Mouse (Mus musculus): Measurements from ENCODE around the gene Asb8. TPM values are rescaled to one million over a fixed set of nuclear protein-coding genes. Genes with fewer than 3 reads are reported as not detected.
A peak's percentile ranks its signal among the peaks of the same experiment; 100 is the strongest.

Gene Asb8
- polyA plus RNA-seq, 1 experiment from 2014 or later, result 54.9 TPM

DNA sequence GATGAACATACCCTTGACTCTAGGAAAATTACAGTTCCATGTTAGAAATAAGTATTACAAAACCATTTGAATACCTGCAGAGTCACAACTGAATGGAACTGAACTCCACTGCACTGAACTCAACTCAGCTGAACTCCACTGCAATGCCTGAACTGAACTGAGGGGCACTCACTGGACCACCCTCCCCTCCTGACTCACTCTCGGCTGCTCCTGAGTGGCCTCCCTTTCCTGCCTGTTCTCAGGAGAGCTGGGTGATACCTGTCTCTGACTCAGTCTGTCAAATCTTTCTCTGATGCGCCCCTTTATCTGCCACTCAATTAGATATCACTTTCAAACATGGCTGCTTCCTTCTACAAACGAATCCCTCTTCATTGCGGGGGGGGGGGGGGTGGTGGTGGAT is 11.3 kb downstream of the Asb8 start:
- no peaks in the 10 kb centered on the region for H3K4me1 ChIP-seq (replicated peaks)
- no peaks in the 10 kb centered on the region for H3K27me3 ChIP-seq
- no peak overlapping the region for H3K27ac ChIP-seq
- 75% methylated on average over 4 of the region's 4 CpGs for WGBS
- H3K4me3 ChIP-seq (replicated peaks), result no peak overlapping the region
- no peaks in the 10 kb centered on the region for H3K9me3 ChIP-seq
- no peak overlapping the region for H3K4me2 ChIP-seq (replicated peaks)
- no peak for ATAC-seq
- no peak overlapping the region for H3K9ac ChIP-seq (replicated peaks)
- H3K36me3 ChIP-seq, result no peaks in the 10 kb centered on the region

DNA sequence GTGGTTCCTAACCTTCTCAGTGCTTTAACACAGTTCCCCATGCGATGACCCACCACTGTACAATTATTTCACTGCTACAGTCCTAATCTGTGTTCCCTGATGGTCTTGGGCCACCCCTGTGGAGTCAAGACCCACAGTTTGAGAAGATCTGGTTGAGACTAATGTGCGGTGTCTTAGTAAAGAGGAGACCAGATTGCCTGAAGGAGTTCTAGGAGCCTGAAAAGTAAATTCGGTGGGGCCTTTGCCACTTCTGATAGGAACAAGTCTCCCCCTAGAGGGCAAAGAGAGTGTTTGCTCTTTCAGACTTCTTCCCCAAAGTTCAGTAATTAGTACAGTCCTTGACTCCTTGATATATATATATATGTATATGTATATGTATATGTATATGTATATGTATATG is 11.8 kb downstream of the Asb8 start:
- no peak overlapping the region for H3K4me2 ChIP-seq (replicated peaks)
- H3K36me3 ChIP-seq, result no peaks in the 10 kb centered on the region
- H3K4me3 ChIP-seq (replicated peaks), result no peak overlapping the region
- 32% methylated on average over 3 of the region's 3 CpGs for WGBS
- H3K4me1 ChIP-seq (replicated peaks), result no peaks in the 10 kb centered on the region
- no peaks in the 10 kb centered on the region for H3K9me3 ChIP-seq
- H3K27me3 ChIP-seq, result no peaks in the 10 kb centered on the region
- no peak overlapping the region for H3K27ac ChIP-seq
- ATAC-seq, result no peak
- no peak overlapping the region for H3K9ac ChIP-seq (replicated peaks)

DNA sequence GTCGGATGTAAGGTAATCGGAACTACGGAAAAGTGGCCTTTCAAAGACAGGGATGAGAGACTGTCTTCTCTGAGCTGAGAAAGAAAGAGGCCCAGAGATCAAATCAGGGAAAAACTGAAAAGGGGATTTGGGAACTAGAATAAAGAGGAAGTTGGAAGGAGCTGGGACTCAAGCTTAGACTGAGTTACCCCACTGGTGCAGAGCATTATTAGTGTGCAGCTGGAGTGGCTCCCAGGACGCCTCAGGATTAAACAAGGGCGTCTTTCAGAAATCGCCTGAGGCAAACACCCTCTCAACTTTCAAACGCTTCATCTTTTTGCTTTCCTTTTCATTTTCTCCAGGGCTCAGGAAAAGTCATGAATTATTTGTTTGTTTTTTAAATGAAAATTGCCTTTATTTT is 12.5 kb downstream of the Asb8 start:
- no peak overlapping the region for H3K4me3 ChIP-seq (replicated peaks)
- H3K27me3 ChIP-seq, result no peaks in the 10 kb centered on the region
- 57% methylated on average over 7 of the region's 7 CpGs for WGBS
- H3K27ac ChIP-seq, result no peak overlapping the region
- no peaks in the 10 kb centered on the region for H3K4me1 ChIP-seq (replicated peaks)
- H3K9me3 ChIP-seq, result no peaks in the 10 kb centered on the region
- H3K9ac ChIP-seq (replicated peaks), result no peak overlapping the region
- no peak for ATAC-seq
- no peak overlapping the region for H3K4me2 ChIP-seq (replicated peaks)
- H3K36me3 ChIP-seq, result no peaks in the 10 kb centered on the region

DNA sequence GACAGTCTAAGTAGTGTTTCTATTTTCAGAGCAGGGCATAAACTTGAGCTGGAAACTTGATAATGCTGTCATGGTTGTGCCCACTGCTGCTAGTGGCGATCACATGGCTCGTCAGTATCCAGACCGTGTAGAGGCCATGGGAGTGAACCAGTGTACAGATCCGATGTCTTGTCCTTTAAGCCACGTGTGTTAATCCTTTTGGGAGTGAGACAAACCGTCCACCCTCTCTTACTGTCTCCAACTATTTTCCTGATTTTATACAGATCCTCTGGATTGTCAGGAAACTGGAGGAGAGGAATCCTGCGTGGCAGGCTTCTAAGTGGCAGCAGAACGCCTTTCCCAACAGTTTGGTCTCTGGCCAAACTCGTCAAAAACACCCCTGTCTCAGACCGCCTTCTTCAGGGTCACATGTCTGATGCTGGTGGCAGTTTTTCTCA is 16.2 kb downstream of the Asb8 start:
- WGBS, result 77% methylated on average over 10 of the region's 10 CpGs
- no peaks in the 10 kb centered on the region for H3K36me3 ChIP-seq
- H3K9me3 ChIP-seq, result no peaks in the 10 kb centered on the region
- no peak for ATAC-seq
- H3K4me3 ChIP-seq (replicated peaks), result no peak overlapping the region
- H3K9ac ChIP-seq (replicated peaks), result no peak overlapping the region
- H3K4me1 ChIP-seq (replicated peaks), result peaks cover 14% of the 10 kb centered on the region
- H3K4me2 ChIP-seq (replicated peaks), result no peak overlapping the region
- H3K27me3 ChIP-seq, result no peaks in the 10 kb centered on the region
- no peak overlapping the region for H3K27ac ChIP-seq

DNA sequence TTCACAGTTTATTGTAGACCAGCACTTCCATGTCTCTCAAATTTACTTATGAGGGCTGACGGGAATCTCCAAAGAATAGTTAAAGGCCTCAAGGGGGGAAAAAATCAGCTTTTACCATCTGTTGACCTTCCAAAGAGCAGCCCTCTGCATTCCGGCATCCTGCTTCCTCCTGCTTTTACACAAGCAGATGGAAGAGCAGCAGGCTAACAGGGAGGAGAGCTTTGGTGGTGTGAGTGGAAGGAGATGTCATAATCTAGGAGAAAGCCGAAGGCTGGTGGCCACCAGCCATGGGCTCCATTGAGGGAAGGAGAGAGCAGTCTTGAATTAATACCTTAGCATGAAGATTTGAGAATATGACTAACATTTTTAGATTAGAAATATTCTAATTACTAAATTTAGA is 17.1 kb downstream of the Asb8 start:
- no peaks in the 10 kb centered on the region for H3K27me3 ChIP-seq
- no peak overlapping the region for H3K27ac ChIP-seq
- ATAC-seq, result no peak
- no peak overlapping the region for H3K9ac ChIP-seq (replicated peaks)
- 89% methylated on average over 3 of the region's 3 CpGs for WGBS
- no peak overlapping the region for H3K4me2 ChIP-seq (replicated peaks)
- peaks cover 16% of the 10 kb centered on the region for H3K4me1 ChIP-seq (replicated peaks)
- H3K36me3 ChIP-seq, result no peaks in the 10 kb centered on the region
- no peaks in the 10 kb centered on the region for H3K9me3 ChIP-seq
- no peak overlapping the region for H3K4me3 ChIP-seq (replicated peaks)

DNA sequence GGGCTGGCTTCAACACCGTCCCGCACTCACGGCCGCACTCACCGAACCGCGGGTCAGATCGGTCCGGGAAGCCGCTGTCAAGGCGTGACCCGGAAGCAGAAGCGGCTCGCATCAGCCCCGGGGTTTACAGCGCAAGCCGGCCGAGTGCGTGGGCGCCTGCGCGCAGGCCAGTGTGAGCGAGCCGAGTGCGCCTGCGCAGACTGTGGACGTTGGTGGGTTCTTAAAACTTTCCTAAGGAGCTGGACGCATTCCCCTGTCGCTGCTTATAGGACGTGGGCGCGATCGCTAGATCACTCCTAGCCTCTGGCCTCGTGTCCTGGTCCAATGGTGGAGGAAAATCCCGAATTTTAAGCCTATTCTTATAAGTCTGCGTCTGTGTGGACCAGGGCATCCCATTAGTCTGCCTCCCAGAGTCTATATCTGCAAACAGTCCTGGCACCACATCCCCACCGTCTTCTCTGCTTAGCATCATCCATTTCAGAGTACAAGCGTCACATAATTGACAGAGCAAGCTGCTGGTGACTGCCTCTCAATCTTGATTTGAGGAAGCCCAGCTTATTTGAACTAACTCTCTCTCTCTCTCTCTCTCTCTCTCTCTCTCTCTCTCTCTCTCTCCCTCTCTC is 19.8 kb downstream of the Asb8 start:
- Histone ChIP-seq H3K9ac (replicated peaks) (peak overlapping the region; percentile 96), H3K9me3 (no peaks in the 10 kb centered on the region), H3K4me2 (replicated peaks) (peak overlapping the region; percentile 97), H3K36me3 (peaks cover 19% of the 10 kb centered on the region), H3K27ac (peak overlapping the region; percentile 75), H3K27me3 (no peaks in the 10 kb centered on the region), H3K4me3 (replicated peaks) (peak overlapping the region; percentile 98), H3K4me1 (replicated peaks) (peaks cover 16% of the 10 kb centered on the region)
- ATAC-seq, result peak; percentile 99
- under 1% methylated on average over 38 of the region's 38 CpGs for WGBS

DNA sequence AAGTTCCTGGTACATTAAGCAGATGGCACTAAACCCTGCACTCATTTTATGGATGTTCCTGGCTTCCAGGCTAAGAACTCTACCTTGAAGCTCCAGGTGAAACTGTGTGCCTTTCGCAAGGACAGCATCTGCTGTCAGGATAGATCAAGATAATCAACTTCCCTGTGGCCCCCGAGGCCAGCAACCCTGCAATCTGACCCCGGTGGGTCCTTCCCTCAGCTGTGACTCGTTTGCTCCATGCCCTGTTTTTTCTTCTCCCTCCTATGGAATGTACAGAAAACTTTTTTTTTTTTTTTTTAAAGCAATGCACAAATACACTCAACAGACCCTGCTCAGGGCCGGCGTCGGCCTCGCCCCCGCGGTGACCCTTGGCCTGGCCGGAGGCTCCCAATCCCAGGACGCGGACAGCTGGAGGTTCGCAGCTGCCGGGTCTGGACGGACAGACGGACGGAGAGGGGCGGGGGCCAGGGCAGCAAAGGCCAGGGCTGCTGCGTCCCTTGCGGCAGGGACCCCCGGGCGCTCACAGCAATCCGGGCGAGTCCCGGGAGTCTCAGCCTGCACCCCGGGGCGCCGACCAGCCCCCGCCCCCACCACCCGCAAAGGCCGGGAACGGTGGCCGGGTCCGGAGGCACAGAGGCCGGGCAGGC is 20.4 kb downstream of the Asb8 start:
- ATAC-seq, result no peak; the same call in none of the 2 replicates
- no peaks in the 10 kb centered on the region for H3K27me3 ChIP-seq

DNA sequence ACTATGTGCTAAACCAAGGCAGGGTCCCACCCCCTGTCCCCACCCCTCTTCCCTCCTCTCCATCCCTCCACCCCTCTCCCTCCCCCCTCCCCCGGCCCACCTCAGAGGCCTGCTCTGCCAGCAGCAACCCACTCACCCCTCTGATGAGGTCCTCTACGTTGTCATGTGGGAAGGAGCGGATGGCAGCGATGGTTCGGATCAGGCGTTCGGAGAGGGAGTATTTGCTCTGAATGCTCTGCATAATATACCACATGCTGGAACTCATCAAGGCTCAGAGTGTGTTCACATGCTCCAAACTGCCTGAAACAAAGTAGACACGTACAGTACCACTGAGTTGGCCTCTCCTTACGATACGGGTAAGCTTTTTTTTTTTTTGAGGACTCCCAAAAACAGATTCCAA is 22.9 kb downstream of the Asb8 start:
- no peak overlapping the region for H3K4me2 ChIP-seq (replicated peaks)
- peaks cover 16% of the 10 kb centered on the region for H3K4me1 ChIP-seq (replicated peaks)
- H3K4me3 ChIP-seq (replicated peaks), result no peak overlapping the region
- H3K27me3 ChIP-seq, result no peaks in the 10 kb centered on the region
- WGBS, result 86% methylated on average over 10 of the region's 10 CpGs
- H3K27ac ChIP-seq, result no peak overlapping the region
- H3K36me3 ChIP-seq, result peaks cover 49% of the 10 kb centered on the region
- no peak for ATAC-seq
- H3K9me3 ChIP-seq, result no peaks in the 10 kb centered on the region
- H3K9ac ChIP-seq (replicated peaks), result no peak overlapping the region

More for the DNA sequence above, 20.4 kb downstream of the Asb8 start:
- Histone ChIP-seq H3K4me2 (replicated peaks) (peak overlapping the region; percentile 97), H3K9ac (replicated peaks) (peak overlapping the region; percentile 96), H3K27ac (peak overlapping the region; percentile 75), H3K9me3 (no peaks in the 10 kb centered on the region), H3K4me1 (replicated peaks) (peaks cover 16% of the 10 kb centered on the region), H3K4me3 (replicated peaks) (peak overlapping the region; percentile 98), H3K36me3 (peaks cover 25% of the 10 kb centered on the region)
- 2% methylated on average over 36 of the region's 36 CpGs for WGBS

DNA sequence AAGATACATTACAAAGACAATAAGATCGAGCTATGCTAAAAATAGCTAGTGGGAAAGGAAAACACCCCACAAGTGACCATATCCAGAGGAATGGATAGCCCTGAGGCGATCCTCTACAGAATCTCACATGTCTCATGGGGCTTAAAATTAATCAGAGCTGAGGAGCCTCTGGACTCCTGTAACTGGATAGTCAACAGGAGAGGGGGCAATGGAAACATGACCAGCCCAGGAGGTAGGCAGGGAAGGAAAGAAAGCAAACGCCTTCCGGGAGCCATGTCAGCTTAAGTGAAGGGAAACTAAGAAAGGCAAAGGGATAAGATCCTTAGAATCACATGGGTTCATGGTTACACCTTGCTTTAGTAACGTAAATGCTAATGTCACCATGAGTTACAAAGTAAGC is 24.6 kb downstream of the Asb8 start:
- H3K4me2 ChIP-seq (replicated peaks), result no peak overlapping the region
- no peak overlapping the region for H3K4me3 ChIP-seq (replicated peaks)
- no peak for ATAC-seq
- H3K9me3 ChIP-seq, result no peaks in the 10 kb centered on the region
- H3K36me3 ChIP-seq, result peaks cover 65% of the 10 kb centered on the region
- 97% methylated on average over 5 of the region's 5 CpGs for WGBS
- no peak overlapping the region for H3K27ac ChIP-seq
- no peaks in the 10 kb centered on the region for H3K27me3 ChIP-seq
- H3K9ac ChIP-seq (replicated peaks), result no peak overlapping the region
- peaks cover 12% of the 10 kb centered on the region for H3K4me1 ChIP-seq (replicated peaks)

DNA sequence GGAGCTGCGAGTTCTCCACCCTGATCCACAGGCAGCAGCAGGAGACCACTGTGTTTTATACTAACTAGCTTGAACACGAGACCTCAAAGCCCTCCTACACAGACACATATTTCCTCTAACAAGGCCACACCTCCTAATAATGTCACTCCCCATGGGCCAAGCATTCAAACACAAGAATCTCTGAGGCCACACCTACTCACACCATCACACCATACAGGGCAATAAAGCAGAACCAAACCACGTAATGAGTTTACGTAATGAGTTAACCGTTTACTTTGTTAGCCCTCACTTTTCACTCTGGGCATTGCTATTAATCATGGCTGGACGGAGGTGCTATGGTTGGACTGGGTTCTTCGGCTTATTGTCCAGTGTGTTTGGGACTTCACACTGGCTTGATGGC is 25.7 kb downstream of the Asb8 start:
- Histone ChIP-seq H3K9ac (replicated peaks) (no peak overlapping the region), H3K4me2 (replicated peaks) (no peak overlapping the region), H3K27ac (no peak overlapping the region), H3K27me3 (no peaks in the 10 kb centered on the region), H3K4me1 (replicated peaks) (peaks cover 8% of the 10 kb centered on the region), H3K36me3 (peaks cover 75% of the 10 kb centered on the region), H3K4me3 (replicated peaks) (no peak overlapping the region), H3K9me3 (no peaks in the 10 kb centered on the region)
- ATAC-seq, result no peak
- WGBS, result 85% methylated on average over 7 of the region's 7 CpGs

DNA sequence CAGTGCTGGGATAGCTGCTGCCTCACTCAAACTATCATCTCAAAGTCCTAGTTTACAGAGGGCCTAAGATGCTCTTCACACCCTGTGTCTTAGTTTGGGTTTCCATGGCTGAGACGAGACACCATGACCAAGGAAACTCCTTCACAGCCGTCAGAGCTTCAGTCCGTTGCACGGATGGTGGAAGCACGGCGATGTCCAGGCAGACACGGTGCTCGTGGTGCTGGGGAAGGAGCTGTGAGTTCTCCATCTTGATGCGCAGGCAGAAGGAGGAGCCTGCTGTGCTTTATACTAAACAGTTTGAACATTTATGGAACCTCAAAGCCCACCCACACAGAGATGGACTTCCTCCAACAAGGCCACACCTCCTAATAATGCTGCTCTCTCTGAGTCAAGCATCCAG is 28.6 kb downstream of the Asb8 start:
- H3K4me1 ChIP-seq (replicated peaks), result no peaks in the 10 kb centered on the region
- no peak overlapping the region for H3K4me2 ChIP-seq (replicated peaks)
- no peak for ATAC-seq
- WGBS, result 92% methylated on average over 9 of the region's 9 CpGs
- no peak overlapping the region for H3K4me3 ChIP-seq (replicated peaks)
- H3K27me3 ChIP-seq, result no peaks in the 10 kb centered on the region
- H3K9ac ChIP-seq (replicated peaks), result no peak overlapping the region
- no peaks in the 10 kb centered on the region for H3K9me3 ChIP-seq
- H3K36me3 ChIP-seq, result peaks cover 96% of the 10 kb centered on the region
- no peak overlapping the region for H3K27ac ChIP-seq

DNA sequence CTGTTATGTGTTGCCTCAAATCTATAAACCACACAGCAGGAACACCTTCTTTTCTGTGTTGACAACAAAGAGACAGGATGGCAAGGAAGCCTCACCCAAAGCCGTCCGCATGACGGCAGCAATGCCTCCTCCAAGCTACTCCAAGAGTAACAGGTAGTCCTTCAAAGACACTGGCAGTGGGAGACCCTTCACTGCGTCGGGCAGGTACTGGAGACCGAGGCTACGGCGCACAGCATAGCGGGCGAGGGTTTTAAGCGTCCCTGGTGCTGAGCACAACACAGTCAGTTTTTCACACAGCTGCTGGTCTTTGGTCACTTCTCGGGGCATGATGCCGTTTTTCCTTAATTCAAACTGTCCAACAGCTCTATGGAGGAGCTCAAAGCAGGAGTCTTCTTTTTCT is 29.8 kb downstream of the Asb8 start:
- Histone ChIP-seq H3K4me3 (replicated peaks) (no peak overlapping the region), H3K9me3 (no peaks in the 10 kb centered on the region), H3K4me2 (replicated peaks) (no peak overlapping the region), H3K27ac (no peak overlapping the region), H3K9ac (replicated peaks) (no peak overlapping the region), H3K27me3 (no peaks in the 10 kb centered on the region), H3K36me3 (peaks cover 97% of the 10 kb centered on the region), H3K4me1 (replicated peaks) (no peaks in the 10 kb centered on the region)
- 93% methylated on average over 13 of the region's 13 CpGs for WGBS
- no peak for ATAC-seq

DNA sequence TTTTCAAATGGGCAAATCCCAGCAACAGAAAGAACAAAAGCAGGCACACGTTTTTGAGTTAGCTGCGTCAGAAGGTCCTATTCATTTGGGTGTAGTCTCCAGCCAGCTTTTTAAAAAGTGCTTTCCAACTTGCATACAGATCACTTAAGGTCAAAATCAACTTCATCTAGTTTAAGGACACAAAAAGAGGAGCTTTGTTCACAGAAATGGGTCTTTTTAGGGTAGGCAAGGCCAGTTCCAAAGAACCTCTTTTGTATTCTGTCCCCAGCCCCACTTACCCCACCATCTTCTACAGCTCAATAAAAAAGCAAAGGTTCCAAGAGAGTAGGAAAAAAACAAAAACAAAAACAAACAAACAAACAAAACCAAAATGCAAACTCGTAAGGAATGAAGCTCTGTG is 30.8 kb downstream of the Asb8 start:
- no peak overlapping the region for H3K27ac ChIP-seq
- H3K4me1 ChIP-seq (replicated peaks), result no peaks in the 10 kb centered on the region
- no peaks in the 10 kb centered on the region for H3K9me3 ChIP-seq
- H3K27me3 ChIP-seq, result no peaks in the 10 kb centered on the region
- 76% methylated on average over 3 of the region's 3 CpGs for WGBS
- H3K36me3 ChIP-seq, result peaks cover 96% of the 10 kb centered on the region
- no peak overlapping the region for H3K9ac ChIP-seq (replicated peaks)
- H3K4me3 ChIP-seq (replicated peaks), result no peak overlapping the region
- no peak for ATAC-seq
- no peak overlapping the region for H3K4me2 ChIP-seq (replicated peaks)
